Mouse (Mus musculus): Measurements from ENCODE around the gene Gm28308.

DNA sequence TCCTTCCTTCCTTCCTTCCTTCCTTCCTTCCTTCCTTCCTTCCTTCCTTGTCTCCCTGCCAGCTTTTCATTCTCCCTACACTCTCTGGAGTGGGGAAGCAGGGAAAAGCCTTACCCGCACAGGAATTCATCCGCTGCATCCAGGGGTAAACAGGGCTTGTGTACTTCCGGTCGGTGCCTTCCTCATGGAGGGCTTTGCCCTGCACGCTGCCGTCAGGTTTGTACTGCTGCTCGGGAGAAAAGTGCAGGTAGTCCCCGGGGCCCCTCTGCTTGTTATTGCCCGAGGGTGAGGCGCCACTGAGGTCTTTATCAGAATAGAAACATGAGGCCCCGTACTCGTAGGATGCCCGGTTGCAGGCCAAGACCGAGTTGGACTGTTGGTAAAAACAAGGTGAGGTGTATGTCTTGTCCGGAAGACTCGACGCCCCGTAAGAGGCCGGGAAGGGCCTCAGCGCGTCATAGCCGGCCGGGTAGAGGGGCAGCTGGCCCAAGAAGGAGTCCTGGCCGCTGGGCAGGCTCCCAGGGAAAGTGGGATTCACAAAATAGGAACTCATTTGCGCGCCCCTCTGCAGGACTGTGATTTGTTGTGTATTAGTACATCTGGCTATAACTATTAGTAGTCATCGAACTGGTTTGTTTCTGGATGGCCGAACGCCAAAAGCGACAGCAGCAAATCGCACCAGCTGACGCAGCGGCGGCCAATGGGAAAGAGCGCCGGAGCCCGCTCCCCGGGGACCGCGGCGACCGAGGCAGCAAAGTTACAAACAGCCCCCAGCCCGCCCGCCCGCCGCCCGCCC is 4.9 kb downstream of the Gm28308 start, which contains the start of gene Hoxa6:
- no peak for TF ChIP-seq EP300 (IDR thresholded peaks at IDR 0.05; ENCODE audit: insufficient read depth, low read depth, low read length)
- TF ChIP-seq CTCF (IDR thresholded peaks at IDR 0.05) = no peak
- no peak for TF ChIP-seq POLR2A (IDR thresholded peaks at IDR 0.05; ENCODE audit: insufficient read depth, low read depth, low read length)

Measured in heart, adult 2 months (tissue).